Mouse (Mus musculus): ENCODE measurements at regions not wholly inside any gene's neighbourhood (a gene's known extent, or its start where the extent isn't known, plus 50 kb on each side); places are given as distances from the start of the nearest gene placed in this dataset.
"Not testable (repeated sequence)": the region's sequence is repeated elsewhere in the genome, so short reads cannot be mapped to it uniquely, and the experiment has no call there.

DNA sequence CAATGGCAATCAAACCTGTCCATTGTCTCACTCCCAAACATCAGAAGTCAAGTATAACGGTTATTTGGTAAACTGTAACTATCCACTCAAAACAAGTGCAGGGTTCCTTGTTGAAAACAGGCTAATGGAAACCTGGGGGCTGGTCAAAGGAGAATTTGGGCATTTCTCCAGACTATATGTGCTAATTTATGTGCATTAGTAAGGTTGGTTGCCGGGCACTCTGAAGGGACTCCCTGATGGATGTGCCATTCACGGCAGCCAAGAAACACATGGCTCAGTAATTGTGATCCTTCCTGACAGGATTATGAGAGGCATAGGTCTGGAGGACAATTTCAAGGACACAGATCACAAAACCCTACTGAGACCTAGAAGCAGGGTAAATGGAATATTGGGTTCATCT, 295.5 kb upstream of the Ubash3b start:
- no peak for DNase-seq (ENCODE audit: low spot score)

DNA sequence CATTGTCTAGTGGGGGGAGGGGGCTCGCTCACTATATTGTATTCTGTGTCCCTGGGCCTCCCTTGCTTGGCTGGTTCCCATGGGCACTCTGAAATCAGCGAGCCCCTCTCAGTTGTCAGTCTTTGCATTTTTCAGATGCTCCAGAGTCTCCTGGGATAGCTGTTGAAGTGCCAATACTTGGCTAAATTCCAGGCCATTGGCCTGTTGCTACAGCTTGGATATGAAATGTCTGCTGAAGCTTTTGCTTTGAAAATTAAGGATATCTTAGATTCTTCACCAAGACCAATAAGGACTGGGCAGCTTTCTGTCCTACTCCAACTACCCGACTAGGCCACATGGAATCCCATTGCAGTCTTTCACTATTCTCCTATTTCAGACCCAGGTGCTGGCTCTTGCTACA, 290.2 kb upstream of the Ubash3b start:
- no peak for DNase-seq (ENCODE audit: low spot score)

GRCm38 (mm10) chr9:41449233-41449632, 287.7 kb upstream of the Ubash3b start:
- no peak for DNase-seq (ENCODE audit: low spot score)

DNA sequence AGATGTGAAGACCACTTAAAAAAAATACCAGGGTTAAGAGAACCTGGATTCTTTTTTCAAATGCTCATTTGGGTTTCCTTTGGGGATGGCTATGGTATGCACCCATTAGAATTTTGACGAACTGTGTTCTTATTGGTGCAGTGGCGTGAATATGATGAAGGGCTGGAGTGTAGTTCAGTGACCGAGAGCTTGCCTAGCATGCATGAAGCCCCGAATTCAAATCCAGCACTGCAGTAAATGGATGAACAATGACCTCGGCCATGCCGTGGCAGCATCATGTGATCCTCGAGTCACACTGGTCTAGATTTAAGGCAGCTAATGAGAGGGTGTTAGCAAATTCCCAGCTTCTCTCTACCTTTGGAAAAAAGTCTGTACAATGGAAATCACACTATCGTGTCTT, 286.4 kb upstream of the Ubash3b start:
- no peak for DNase-seq (ENCODE audit: low spot score)

DNA sequence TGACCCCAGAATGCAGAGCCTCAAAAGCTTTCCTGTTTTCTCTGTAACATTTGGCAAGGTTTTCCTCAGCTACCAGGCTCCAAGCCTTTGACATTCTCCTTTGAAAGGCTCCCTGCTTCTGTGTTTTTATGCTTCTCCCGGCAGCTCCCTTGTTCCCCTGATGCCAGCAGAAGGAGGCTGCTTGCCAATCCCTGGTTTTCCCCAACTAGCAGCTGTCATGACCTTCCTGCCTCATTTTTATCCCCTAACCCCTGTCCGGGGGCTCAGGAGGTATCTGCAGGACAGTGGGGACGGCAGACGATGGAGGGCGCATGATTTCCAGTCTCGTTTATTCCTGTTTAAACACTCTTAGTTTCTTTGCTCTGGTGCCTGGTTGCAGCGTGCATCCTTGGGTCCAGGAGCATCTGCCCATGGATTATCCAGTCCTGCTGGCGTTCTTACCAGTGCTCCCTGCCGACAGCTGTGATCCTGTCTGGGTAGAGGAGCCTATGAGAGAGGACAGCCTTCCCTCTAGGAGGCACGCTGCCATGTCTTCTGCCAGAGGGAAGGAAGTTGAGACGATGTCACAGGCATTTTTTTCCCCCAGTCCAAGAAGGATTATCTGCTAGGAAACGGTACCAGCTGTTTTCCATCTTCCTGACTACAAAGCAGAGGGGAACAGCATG, 285.8 kb upstream of the Ubash3b start:
- DNase-seq (ENCODE audit: low spot score), result peak; percentile 63

DNA sequence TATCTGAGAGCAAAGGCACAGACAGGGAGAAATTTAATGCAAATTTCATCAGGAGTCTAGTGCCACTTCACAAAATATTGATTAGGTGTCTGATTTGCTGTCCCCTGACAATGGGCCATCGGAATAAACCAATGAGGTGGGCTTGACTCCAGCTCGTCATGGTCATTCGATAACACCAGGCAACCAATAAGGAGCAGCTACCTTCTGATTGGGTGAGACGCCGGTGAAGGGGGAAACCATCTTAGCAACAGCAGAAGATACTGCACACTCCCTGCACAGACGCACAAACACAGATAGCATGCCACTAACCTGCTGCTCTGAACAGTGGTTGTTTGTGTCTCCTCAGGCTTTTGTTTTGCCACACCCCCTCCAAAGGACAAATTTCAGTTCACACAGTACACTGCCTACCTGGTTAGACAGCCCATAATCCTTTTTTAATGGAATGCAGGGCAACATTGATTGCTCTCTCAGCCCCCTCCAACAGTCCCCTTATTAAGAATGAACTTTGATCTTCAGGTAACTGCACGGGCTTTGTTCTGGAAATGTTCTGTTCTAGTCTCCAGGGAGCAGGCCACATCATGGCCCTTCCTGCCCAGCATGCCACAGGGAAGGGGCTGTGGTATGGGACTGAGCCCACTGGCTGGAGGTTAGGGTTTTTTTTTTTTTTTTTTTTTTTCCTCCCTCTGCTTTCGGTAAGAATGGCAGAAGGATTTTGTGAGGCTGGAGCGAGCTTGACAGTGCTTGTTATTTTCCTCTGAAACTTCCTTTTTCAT, 285.1 kb upstream of the Ubash3b start:
- DNase-seq (ENCODE audit: low spot score), result no peak

DNA sequence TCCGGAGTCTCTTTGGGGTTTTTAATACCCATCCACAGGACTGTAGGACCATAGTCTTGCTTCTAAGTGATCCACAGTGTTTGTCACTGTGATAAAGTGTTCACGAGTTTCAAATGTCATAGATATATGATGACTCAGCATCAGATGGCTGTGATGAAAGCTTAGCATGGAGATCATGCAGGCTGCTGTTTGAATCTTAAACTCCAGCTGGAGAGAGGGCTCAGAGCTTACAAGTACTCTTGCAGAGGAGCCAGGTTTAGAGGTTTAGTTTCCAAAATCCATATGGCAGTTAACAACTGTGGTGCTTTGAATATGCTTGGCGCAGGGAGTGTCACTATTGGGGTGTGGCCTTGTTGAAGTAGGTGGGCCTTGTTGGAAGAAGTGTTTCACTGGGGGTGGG, 280.9 kb upstream of the Ubash3b start:
- DNase-seq (ENCODE audit: low spot score), result no peak

DNA sequence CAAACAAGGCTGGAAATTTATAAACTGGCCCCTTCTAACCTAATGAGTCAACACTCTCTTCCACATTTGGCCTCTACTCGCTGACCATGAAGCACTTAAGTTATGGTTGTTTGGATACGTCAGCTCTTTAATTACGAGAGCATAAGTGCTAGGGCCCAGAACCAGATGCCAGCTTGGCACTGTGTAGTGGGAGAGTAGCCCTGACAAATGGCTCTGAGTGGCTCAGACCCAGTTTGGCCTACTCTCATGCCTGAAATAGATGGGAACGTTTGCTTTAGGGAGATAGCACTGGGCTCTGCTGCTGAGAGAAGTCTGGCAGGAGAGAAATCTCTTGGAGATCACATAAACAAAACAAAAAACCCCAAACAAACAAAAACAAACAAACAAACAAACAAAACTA, 278.5 kb upstream of the Ubash3b start:
- peak; percentile 79 for DNase-seq (ENCODE audit: low spot score)

- no peak for DNase-seq (ENCODE audit: low spot score)
Measured at GRCm38 (mm10) chr9:41438141-41438540, 276.6 kb upstream of the Ubash3b start.

- DNase-seq (ENCODE audit: low spot score), result no peak
Measured at GRCm38 (mm10) chr9:41430391-41431343, 269.2 kb upstream of the Ubash3b start.

- no peak for DNase-seq (ENCODE audit: low spot score)
Measured at GRCm38 (mm10) chr9:41429711-41430390, 268.4 kb upstream of the Ubash3b start.

DNA sequence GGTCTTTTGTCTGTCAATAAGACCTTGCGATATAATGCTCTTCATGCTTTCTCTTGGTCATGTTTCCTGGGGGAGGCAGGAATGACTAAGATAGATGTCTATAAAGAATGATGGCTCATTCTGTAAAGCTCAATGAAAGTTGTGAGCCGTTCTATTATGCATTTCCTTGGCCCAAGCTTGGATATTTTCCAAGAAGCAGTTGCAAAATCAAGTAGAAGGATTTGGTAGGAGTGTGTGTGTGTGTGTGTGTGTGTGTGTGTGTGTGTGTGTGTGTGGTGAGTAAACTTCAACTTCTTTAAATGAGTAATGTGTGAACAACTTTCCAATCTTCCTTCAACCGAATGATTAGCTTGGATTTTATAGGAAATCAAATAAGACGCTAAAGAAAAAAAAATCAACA, 267.7 kb upstream of the Ubash3b start:
- no peak for DNase-seq (ENCODE audit: low spot score)

- no peak for DNase-seq (ENCODE audit: low spot score)
Measured at GRCm38 (mm10) chr9:41426698-41427097, 265.2 kb upstream of the Ubash3b start.

GRCm38 (mm10) chr9:41425225-41425624, 263.7 kb upstream of the Ubash3b start:
- DNase-seq (ENCODE audit: low spot score), result no peak

- DNase-seq (ENCODE audit: low spot score), result no peak
Measured at GRCm38 (mm10) chr9:41413791-41414190, 252.3 kb upstream of the Ubash3b start.

- not testable (repeated sequence) for DNase-seq (ENCODE audit: low spot score)
Measured at GRCm38 (mm10) chr9:41413091-41413490, 251.6 kb upstream of the Ubash3b start.

- DNase-seq (ENCODE audit: low spot score), result no peak
Measured at GRCm38 (mm10) chr9:41412174-41412757, 250.8 kb upstream of the Ubash3b start.

DNA sequence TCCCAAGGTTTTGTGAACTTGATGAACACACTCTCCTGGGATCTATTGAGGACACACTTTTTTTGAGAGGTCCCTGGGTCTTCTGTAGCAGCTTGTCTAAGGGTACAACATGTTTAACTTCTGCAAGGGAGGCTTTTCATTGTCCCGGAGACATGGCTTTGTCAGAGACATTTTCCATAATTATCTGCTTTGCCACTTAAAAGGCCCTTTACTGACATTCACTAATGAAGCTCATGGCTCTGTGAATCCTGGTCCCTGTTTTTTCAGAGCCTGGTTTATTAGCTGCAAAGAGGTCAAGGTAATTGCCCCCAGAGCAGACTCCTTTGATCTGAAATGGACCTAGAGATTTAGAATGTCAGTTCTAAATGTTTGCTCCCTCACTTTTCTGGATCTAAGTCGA, 246.8 kb upstream of the Ubash3b start:
- DNase-seq (ENCODE audit: low spot score), result no peak

DNA sequence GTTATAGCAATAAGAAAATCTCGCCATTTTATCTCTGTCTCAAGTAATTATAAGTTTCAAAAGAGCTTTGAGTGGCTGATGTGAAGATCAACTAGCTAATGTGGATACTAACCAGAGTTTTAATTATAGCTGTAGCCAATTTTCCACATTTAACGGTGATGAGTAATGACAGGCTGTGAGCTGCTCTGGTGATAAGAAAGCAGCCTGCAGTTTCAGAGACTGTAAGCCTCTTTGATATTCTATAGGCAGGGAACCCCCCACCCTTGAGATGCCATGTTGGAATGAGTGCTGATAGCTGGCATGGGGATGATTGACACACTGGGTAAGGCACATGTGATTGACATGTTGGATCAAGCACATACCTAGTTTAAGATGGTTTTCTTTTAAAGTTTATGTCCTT, 245.6 kb upstream of the Ubash3b start:
- DNase-seq (ENCODE audit: low spot score), result no peak

DNA sequence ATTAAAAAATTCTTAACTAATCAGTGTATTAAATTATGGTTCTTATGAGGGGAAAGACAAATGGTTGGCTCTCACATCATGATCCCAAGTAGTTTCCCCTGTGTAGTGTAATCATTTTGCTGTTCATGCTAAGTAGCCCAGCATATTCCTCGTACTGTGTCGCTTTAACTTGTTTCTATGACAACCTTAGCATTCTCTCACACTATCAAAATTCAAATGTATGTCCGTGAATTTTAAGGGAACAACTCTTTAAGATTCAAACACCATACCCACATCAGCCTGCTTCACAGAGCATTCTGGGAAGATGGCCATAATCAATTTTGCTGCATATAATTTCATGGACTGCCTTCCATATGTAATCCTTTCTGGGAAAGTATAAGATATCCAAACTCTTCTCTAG, 241.4 kb upstream of the Ubash3b start:
- no peak for DNase-seq (ENCODE audit: low spot score)

GRCm38 (mm10) chr9:41400950-41401349, 239.5 kb upstream of the Ubash3b start:
- no peak for DNase-seq (ENCODE audit: low spot score)

All from gastrocnemius, adult 18-20 months (tissue).